In the genomic region with DNA sequence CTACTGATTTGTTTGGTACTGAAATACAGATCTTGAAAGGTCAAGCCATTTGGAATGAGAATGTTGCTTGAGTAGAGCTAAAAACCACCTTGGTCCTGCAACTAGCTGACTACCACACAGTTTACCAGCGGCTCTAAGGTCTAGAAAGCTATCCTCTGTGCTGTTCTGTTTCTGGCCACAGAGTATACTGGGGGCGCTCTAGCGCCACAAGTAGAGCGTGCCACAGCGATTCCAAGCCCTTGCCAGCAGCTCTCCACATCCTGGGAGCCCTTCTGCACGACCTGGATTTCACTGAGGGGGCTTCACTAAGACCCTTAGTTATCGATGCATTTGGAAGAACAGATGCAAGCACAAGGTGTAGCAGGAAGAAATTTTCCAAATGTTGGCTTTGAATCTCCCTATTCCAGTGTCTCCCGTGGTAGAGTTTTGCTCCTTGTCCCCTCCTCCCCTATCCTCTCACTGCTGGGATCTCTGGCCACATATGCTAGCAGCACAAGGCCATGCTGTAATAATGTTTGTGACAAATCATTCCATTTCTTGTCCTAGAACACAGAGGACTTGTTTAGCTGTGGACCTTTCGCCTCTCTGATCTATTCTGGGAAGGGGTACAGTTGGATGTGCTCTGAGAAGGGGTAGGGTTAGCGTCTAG, we compare ENCODE assay signal across 8 mouse cellular contexts. TPM values are rescaled to one million over a fixed set of nuclear protein-coding genes. Genes with fewer than 3 reads are reported as not detected.
DNase-seq lines count a peak whose midpoint lies in the region; ATAC-seq lines count a peak whose summit lies in the region.

No protein-coding gene starts in this region.

- no peaks in the 10 kb centered on the region for H3K4me1 ChIP-seq in midbrain, embryonic 10.5 days

- H3K4me3 ChIP-seq in midbrain, embryonic 10.5 days, result no peak overlapping the region

- DNase-seq in frontal cortex, postnatal 36 days (ENCODE audit: low spot score in 2 of 2), result peak; percentile 11 to 58
- DNase-seq in frontal cortex, postnatal 14 days (ENCODE audit: low spot score in 2 of 2), result no peak
- DNase-seq in urinary bladder, postnatal 14 days (ENCODE audit: low spot score), result peak; percentile 4
- DNase-seq in urinary bladder, adult 18-20 months (ENCODE audit: low spot score in 2 of 2), result no peak
- peak; percentile 39 for DNase-seq in midbrain, embryonic 10.5 days (ENCODE audit: low spot score)
- no peak for DNase-seq in spleen, postnatal 14 days (ENCODE audit: low spot score in 2 of 2)
- no peak for DNase-seq in T-cell, adult 2 months (ENCODE audit: low spot score)

- H3K9me3 ChIP-seq in midbrain, embryonic 10.5 days (replicated peaks), result no peaks in the 10 kb centered on the region

- peak; percentile 56 to 62; a peak in 2 of 4 replicates for ATAC-seq in hematopoietic stem cell, adult 5-6 weeks (replicated peaks in 1 of 2; ENCODE audit: insufficient read depth in 1 of 2, low FRiP score in 2 of 2, low TSS enrichment in 1 of 2, low read depth in 1 of 2, poor library complexity in 2 of 2, severe bottlenecking in 2 of 2)

- no peaks in the 10 kb centered on the region; the same call in 1 of the 2 replicates for H3K27me3 ChIP-seq in midbrain, embryonic 10.5 days (ENCODE audit: low read depth, poor library complexity, severe bottlenecking)

- WGBS in midbrain, embryonic 10.5 days, result 42% methylated on average over 10 of the region's 10 CpGs

- H3K36me3 ChIP-seq in midbrain, embryonic 10.5 days, result no peaks in the 10 kb centered on the region

- no peak overlapping the region for H3K27ac ChIP-seq in midbrain, embryonic 10.5 days (replicated peaks)

RNA-seq across cellular contexts. Expression of a gene that starts 31.2 kb away (rescaled TPM):
- not detected in 2 replicates for total RNA-seq in hematopoietic stem cell, adult 5-6 weeks (2017)
- polyA plus RNA-seq in midbrain, embryonic 10.5 days (2016; fragmentation: Nextera tagmentation; extraction: Ambion mirVana), result 0.15 TPM in 1 of 2 replicates, not detected in the other

RNA-seq across cellular contexts. Expression of a gene that starts 50.1 kb away (rescaled TPM):
- total RNA-seq in hematopoietic stem cell, adult 5-6 weeks (2017), result not detected in 2 replicates
- not detected in 2 replicates for polyA plus RNA-seq in midbrain, embryonic 10.5 days (2016; fragmentation: Nextera tagmentation; extraction: Ambion mirVana)

Comparison
In these comparisons a context has a peak if more than half of its experiments do, and no peak if none do; other contexts are left out.
1. DNase-seq: peak in frontal cortex, postnatal 36 days (2 of 2), urinary bladder, postnatal 14 days (single experiment) and midbrain, embryonic 10.5 days (single experiment); none in frontal cortex, postnatal 14 days (0 of 2), urinary bladder, adult 18-20 months (0 of 2), spleen, postnatal 14 days (0 of 2) and T-cell, adult 2 months (single experiment).